Mouse (Mus musculus): ENCODE results near the gene Wdr66. TPM values are rescaled to one million over a fixed set of nuclear protein-coding genes. Genes with fewer than 3 reads are reported as not detected.

Wdr66 gene
- polyA plus RNA-seq, 1 experiment from 2014 or later, result 6.8 TPM

DNA sequence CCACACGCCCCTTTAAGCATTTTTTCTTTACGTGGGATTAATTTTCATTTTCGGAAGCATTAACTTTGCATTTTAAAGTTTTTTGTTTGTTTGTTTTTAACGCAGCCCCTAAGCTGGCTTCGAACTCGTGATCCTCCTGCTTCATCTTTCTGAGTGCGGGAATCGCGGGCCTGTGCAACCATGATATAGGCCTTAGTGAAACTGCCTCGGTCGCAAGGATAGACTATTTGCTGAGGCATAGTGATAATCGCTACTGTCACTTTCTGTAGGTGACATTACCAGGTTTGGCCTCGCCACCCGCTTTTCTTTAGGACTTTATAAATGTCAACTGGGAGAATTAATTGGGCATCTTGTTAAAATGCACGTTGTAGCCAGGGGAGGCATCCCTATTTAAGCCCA lies 23.4 kb upstream of the Wdr66 start:
- 9% methylated on average over 15 of the region's 15 CpGs for WGBS
- Histone ChIP-seq H3K27me3 (ENCODE audit: control insufficient read depth, insufficient read depth, low read length) (no peaks in the 10 kb centered on the region), H3K4me1 (ENCODE audit: control insufficient read depth, insufficient read depth, low read length) (no peaks in the 10 kb centered on the region), H3K9me3 (replicated peaks; ENCODE audit: control insufficient read depth, low read length) (no peaks in the 10 kb centered on the region), H3K36me3 (replicated peaks; ENCODE audit: control insufficient read depth, insufficient read depth, low read depth, low read length) (no peaks in the 10 kb centered on the region), H3K27ac (replicated peaks; ENCODE audit: low read depth, low read length) (no peak overlapping the region), H3K4me2 (ENCODE audit: low read depth, low read length) (peak overlapping the region; percentile 66), H3K4me3 (ENCODE audit: low read depth, low read length) (peak overlapping the region; percentile 81), H3K9ac (replicated peaks; ENCODE audit: low read length) (peak overlapping the region; percentile 86)
- ATAC-seq (replicated peaks; ENCODE audit: insufficient number of reproducible peaks, low FRiP score, low TSS enrichment, low read depth), result no peak
- no peak for DNase-seq (ENCODE audit: low spot score)

GRCm38 (mm10) chr5:123229296-123229695 lies 22.6 kb upstream of the Wdr66 start:
- Histone ChIP-seq H3K27me3 (ENCODE audit: control insufficient read depth, insufficient read depth, low read length) (no peaks in the 10 kb centered on the region), H3K4me3 (ENCODE audit: low read depth, low read length) (no peak overlapping the region), H3K36me3 (replicated peaks; ENCODE audit: control insufficient read depth, insufficient read depth, low read depth, low read length) (no peaks in the 10 kb centered on the region), H3K4me1 (ENCODE audit: control insufficient read depth, insufficient read depth, low read length) (no peaks in the 10 kb centered on the region), H3K9ac (replicated peaks; ENCODE audit: low read length) (no peak overlapping the region), H3K9me3 (replicated peaks; ENCODE audit: control insufficient read depth, low read length) (no peaks in the 10 kb centered on the region), H3K27ac (replicated peaks; ENCODE audit: low read depth, low read length) (no peak overlapping the region), H3K4me2 (ENCODE audit: low read depth, low read length) (no peak overlapping the region)
- WGBS, result 89% methylated on average over 6 of the region's 6 CpGs
- ATAC-seq (replicated peaks; ENCODE audit: insufficient number of reproducible peaks, low FRiP score, low TSS enrichment, low read depth), result no peak
- DNase-seq (ENCODE audit: low spot score), result no peak

DNA sequence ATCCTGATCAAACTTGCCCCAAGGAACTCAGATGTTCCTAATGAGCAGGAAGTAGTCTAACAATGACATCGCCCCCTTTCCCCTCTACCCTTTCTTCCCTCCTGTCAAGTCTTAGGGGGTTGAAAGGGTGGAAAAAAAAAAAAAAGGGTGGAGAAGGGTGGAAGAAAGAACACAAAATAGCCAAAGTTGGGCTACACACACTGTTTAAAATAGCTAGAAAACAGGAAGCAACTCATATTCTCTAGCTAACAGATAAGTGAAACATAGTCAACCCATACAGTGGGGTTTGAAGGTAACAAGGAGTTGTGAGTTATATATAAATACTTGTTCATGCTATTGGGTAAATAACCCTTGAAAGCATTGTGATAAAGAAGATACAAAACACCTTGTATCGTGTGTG lies 19.7 kb upstream of the Wdr66 start:
- no peak for DNase-seq (ENCODE audit: low spot score)
- Histone ChIP-seq H3K4me3 (ENCODE audit: low read depth, low read length) (no peak overlapping the region), H3K4me1 (ENCODE audit: control insufficient read depth, insufficient read depth, low read length) (no peaks in the 10 kb centered on the region), H3K9me3 (replicated peaks; ENCODE audit: control insufficient read depth, low read length) (no peaks in the 10 kb centered on the region), H3K27ac (replicated peaks; ENCODE audit: low read depth, low read length) (no peak overlapping the region), H3K4me2 (ENCODE audit: low read depth, low read length) (no peak overlapping the region), H3K27me3 (ENCODE audit: control insufficient read depth, insufficient read depth, low read length) (no peaks in the 10 kb centered on the region), H3K36me3 (replicated peaks; ENCODE audit: control insufficient read depth, insufficient read depth, low read depth, low read length) (no peaks in the 10 kb centered on the region), H3K9ac (replicated peaks; ENCODE audit: low read length) (no peak overlapping the region)
- no peak for ATAC-seq (replicated peaks; ENCODE audit: insufficient number of reproducible peaks, low FRiP score, low TSS enrichment, low read depth)
- WGBS, result 89% methylated on average over 2 of the region's 2 CpGs

DNA sequence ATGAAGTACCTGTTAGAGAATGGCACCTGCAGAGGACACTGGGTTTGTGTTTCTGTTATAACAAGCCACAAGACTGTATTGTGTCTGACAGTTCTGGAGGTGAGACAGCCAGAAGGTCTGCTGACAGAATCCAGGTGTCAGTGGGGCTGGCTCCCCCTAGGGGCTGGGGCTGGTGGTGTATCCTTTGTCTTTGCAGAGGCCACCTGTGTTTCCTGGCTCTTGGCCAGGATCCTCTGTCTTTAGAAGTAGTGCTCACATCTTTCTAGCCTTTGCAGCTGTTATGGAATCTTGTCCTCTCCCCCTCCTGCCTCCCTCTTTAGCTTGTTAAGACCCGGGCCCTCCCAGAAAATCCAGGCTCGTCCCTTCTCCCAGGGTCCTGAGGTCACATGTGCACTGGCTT lies 16.2 kb upstream of the Wdr66 start:
- Histone ChIP-seq H3K4me1 (ENCODE audit: control insufficient read depth, insufficient read depth, low read length) (no peaks in the 10 kb centered on the region), H3K27ac (replicated peaks; ENCODE audit: low read depth, low read length) (no peak overlapping the region), H3K9ac (replicated peaks; ENCODE audit: low read length) (no peak overlapping the region), H3K36me3 (replicated peaks; ENCODE audit: control insufficient read depth, insufficient read depth, low read depth, low read length) (0 out of 2 replicates have a peak, but pooled peaks cover 6% of the 10 kb centered on the region), H3K4me3 (ENCODE audit: low read depth, low read length) (no peak overlapping the region), H3K9me3 (replicated peaks; ENCODE audit: control insufficient read depth, low read length) (no peaks in the 10 kb centered on the region), H3K27me3 (ENCODE audit: control insufficient read depth, insufficient read depth, low read length) (no peaks in the 10 kb centered on the region), H3K4me2 (ENCODE audit: low read depth, low read length) (no peak overlapping the region)
- DNase-seq (ENCODE audit: low spot score) (peak; percentile 62), ATAC-seq (replicated peaks; ENCODE audit: insufficient number of reproducible peaks, low FRiP score, low TSS enrichment, low read depth) (no peak)
- WGBS, result 49% methylated on average over 2 of the region's 2 CpGs

DNA sequence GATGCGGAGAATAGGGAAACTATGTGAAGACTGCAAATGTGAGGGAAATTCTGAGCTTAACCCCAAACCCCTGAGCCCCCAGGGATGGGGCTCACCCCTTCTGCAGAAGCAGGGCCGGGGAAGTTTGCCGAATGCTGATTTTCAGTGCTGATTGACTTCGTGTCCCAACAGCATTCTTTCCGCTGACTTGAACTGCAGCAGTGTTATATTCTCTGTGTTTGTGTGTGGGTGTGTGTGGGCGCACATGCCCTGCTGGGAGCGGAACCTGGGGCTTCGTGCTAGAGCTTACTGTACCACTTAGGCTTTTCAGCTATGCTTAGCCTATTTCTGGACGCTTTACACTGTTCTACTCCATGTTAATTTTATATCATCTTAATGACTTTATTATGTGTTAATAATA lies 15.5 kb upstream of the Wdr66 start:
- Histone ChIP-seq H3K4me2 (ENCODE audit: low read depth, low read length) (no peak overlapping the region), H3K4me1 (ENCODE audit: control insufficient read depth, insufficient read depth, low read length) (no peaks in the 10 kb centered on the region), H3K9ac (replicated peaks; ENCODE audit: low read length) (no peak overlapping the region), H3K36me3 (replicated peaks; ENCODE audit: control insufficient read depth, insufficient read depth, low read depth, low read length) (peaks cover 6% of the 10 kb centered on the region; the same call in 1 of the 2 replicates), H3K27me3 (ENCODE audit: control insufficient read depth, insufficient read depth, low read length) (no peaks in the 10 kb centered on the region), H3K4me3 (ENCODE audit: low read depth, low read length) (no peak overlapping the region), H3K27ac (replicated peaks; ENCODE audit: low read depth, low read length) (no peak overlapping the region), H3K9me3 (replicated peaks; ENCODE audit: control insufficient read depth, low read length) (no peaks in the 10 kb centered on the region)
- ATAC-seq (replicated peaks; ENCODE audit: insufficient number of reproducible peaks, low FRiP score, low TSS enrichment, low read depth) (no peak), DNase-seq (ENCODE audit: low spot score) (no peak)
- WGBS, result 91% methylated on average over 9 of the region's 9 CpGs

GRCm38 (mm10) chr5:123239501-123239900 lies 12.4 kb upstream of the Wdr66 start:
- DNase-seq (ENCODE audit: low spot score) (no peak), ATAC-seq (replicated peaks; ENCODE audit: insufficient number of reproducible peaks, low FRiP score, low TSS enrichment, low read depth) (no peak)
- 90% methylated on average over 11 of the region's 11 CpGs for WGBS
- Histone ChIP-seq H3K9ac (replicated peaks; ENCODE audit: low read length) (no peak overlapping the region), H3K4me1 (ENCODE audit: control insufficient read depth, insufficient read depth, low read length) (no peaks in the 10 kb centered on the region), H3K36me3 (replicated peaks; ENCODE audit: control insufficient read depth, insufficient read depth, low read depth, low read length) (peaks cover 8% of the 10 kb centered on the region; the same call in 1 of the 2 replicates), H3K4me2 (ENCODE audit: low read depth, low read length) (no peak overlapping the region), H3K27ac (replicated peaks; ENCODE audit: low read depth, low read length) (no peak overlapping the region), H3K4me3 (ENCODE audit: low read depth, low read length) (no peak overlapping the region), H3K27me3 (ENCODE audit: control insufficient read depth, insufficient read depth, low read length) (no peaks in the 10 kb centered on the region), H3K9me3 (replicated peaks; ENCODE audit: control insufficient read depth, low read length) (no peaks in the 10 kb centered on the region)

GRCm38 (mm10) chr5:123245518-123245917 lies 6.4 kb upstream of the Wdr66 start:
- Histone ChIP-seq H3K4me3 (ENCODE audit: low read depth, low read length) (no peak overlapping the region), H3K27ac (replicated peaks; ENCODE audit: low read depth, low read length) (no peak overlapping the region), H3K36me3 (replicated peaks; ENCODE audit: control insufficient read depth, insufficient read depth, low read depth, low read length) (peaks cover 2% of the 10 kb centered on the region; the same call in 1 of the 2 replicates), H3K9me3 (replicated peaks; ENCODE audit: control insufficient read depth, low read length) (no peaks in the 10 kb centered on the region), H3K4me2 (ENCODE audit: low read depth, low read length) (no peak overlapping the region), H3K27me3 (ENCODE audit: control insufficient read depth, insufficient read depth, low read length) (no peaks in the 10 kb centered on the region), H3K9ac (replicated peaks; ENCODE audit: low read length) (no peak overlapping the region), H3K4me1 (ENCODE audit: control insufficient read depth, insufficient read depth, low read length) (no peaks in the 10 kb centered on the region)
- DNase-seq (ENCODE audit: low spot score) (peak; percentile 73), ATAC-seq (replicated peaks; ENCODE audit: insufficient number of reproducible peaks, low FRiP score, low TSS enrichment, low read depth) (no peak)
- WGBS, result 18% methylated on average over 4 of the region's 4 CpGs

- Histone ChIP-seq H3K4me3 (ENCODE audit: low read depth, low read length) (no peak overlapping the region), H3K9me3 (replicated peaks; ENCODE audit: control insufficient read depth, low read length) (no peaks in the 10 kb centered on the region), H3K4me2 (ENCODE audit: low read depth, low read length) (no peak overlapping the region), H3K27me3 (ENCODE audit: control insufficient read depth, insufficient read depth, low read length) (no peaks in the 10 kb centered on the region), H3K4me1 (ENCODE audit: control insufficient read depth, insufficient read depth, low read length) (no peaks in the 10 kb centered on the region), H3K36me3 (replicated peaks; ENCODE audit: control insufficient read depth, insufficient read depth, low read depth, low read length) (no peaks in the 10 kb centered on the region), H3K27ac (replicated peaks; ENCODE audit: low read depth, low read length) (no peak overlapping the region), H3K9ac (replicated peaks; ENCODE audit: low read length) (no peak overlapping the region)
- DNase-seq (ENCODE audit: low spot score) (no peak), ATAC-seq (replicated peaks; ENCODE audit: insufficient number of reproducible peaks, low FRiP score, low TSS enrichment, low read depth) (no peak)
- 69% methylated on average over 8 of the region's 8 CpGs for WGBS
These were observed 512 bp upstream of the Wdr66 start for GRCm38 (mm10) chr5:123251390-123251789.

All from embryonic facial prominence, embryonic 11.5 days (tissue).